Mouse (Mus musculus): ENCODE results near the gene Azin2.

Gene Azin2

GRCm38 (mm10) chr4:128894112-128894511 lies 68.1 kb downstream of the Azin2 start:
- DNase-seq: no peak

DNA sequence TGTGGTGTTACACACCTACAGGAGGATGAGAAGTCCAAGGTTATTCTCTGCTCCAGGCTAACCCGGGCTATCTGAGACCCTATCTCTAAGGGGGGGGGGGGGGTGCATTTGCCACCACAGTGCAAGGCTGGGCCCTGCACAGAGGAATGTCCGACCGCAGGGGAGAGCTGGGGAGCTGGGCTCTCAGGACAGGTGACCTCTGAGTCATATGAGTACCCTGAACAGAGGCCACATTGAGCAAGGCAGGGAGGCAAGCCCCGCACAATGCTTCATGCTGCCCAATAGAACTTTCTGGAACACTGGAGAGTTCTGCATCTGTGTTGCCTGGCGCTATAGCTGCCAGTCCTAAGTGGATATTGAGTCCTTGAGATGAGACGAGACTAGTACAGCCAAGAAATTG lies 70.1 kb downstream of the Azin2 start:
- DNase-seq: no peak

DNA sequence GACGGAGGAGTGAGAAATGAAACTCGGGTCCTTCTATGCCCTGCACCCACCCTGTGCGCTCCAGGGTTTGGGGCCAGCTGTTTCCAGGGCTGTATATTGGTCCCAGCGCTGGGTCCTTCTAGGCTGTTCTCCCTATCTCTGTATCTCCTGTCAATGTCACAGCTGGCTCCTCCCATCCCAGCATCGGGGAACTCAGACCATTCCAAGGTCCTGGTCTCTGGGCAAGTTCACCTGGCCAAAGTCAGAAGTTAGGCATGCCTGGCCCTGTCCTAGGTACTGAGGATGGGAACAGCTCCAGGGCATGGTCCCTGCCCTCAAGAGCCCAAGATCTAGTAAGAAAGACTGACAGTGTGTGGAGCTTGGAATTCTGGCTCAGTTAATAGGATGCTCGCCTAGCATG lies 70.5 kb downstream of the Azin2 start:
- DNase-seq: no peak

DNA sequence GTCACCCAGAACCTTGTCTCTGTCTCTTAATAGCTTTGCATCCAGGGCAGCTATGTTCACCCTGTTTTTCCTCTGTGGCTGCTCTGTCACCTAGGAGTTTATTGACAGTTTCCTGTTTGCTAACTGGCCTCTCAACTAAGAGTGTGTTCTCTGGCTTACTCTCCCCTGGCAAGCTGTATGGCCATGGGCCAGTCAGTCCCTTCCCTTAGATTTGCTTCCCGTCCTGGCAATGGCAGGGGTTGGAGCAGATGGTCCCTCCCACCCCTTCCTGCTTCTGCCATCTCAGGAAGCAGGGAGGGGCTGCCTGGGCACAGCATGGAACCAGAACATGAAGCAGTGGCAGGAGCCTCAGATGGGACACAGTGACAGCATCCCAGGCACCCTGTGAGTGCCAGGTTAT lies 71.1 kb downstream of the Azin2 start:
- peak; percentile 77 to 85 for DNase-seq

DNA sequence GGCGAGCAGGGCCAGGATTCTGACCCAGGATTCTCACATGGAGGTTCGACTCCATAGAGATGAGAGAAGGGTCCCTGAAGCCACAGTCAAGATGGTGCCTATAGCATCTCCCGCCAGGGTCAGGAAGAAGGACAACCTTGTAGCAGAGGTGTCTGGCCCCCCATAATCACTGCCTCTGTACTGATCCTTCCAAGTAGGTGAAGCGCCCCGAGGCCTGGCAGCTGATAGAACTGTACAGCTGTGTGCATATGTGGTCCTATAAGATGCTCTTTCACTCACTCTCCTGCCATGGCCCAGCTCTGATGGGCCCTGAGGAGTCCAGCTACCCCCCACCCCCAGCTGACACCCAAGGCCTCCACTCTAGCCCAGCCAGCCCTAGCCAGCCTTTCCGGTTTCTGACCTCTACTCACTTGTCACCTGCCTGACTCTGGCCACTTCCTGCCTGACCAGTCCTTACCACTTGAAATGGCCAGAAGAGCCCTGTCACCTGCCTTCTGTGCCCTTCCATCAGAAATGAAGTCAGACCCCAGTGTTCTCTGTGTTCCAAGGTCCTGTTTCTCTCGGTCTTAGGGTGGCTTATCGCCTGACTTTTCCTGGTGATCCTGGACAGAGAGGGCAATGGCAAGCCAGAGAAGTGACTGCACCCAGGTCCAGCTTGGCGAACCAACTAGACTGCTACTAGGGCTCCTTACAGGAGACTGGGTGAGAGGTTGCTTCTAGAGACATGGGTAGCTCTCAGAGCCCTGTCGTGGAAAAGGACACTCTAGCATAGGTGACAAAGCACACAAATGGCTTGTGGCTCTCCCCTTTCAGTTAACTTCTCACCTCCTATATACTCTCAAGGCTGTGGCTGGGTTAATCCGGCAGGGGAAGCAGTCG lies 72.3 kb downstream of the Azin2 start:
- DNase-seq: no peak

GRCm38 (mm10) chr4:128888436-128888990 lies 73.7 kb downstream of the Azin2 start:
- DNase-seq: no peak

DNA sequence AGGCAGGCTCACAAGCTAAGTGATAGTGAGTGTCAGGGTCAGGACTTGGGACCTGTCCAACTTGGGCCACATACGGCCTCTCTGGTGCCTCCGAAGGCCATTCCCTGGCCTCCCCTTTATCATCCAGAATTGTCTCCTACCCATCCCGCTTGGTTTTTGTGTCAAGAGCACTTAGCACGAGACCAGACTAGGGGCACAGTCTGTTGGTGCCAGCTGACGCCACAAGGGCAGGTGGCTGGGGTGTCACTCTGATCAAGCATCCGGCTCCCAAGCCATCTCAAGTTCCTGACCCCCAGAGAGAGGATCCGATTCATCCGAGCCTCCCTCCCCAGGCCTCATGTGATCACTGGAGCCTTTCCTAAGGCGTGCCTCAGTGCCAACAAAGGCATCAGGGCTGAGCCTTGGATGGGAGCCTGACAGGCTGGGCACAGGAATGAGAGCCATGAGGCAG lies 74.6 kb downstream of the Azin2 start:
- DNase-seq: no peak

DNA sequence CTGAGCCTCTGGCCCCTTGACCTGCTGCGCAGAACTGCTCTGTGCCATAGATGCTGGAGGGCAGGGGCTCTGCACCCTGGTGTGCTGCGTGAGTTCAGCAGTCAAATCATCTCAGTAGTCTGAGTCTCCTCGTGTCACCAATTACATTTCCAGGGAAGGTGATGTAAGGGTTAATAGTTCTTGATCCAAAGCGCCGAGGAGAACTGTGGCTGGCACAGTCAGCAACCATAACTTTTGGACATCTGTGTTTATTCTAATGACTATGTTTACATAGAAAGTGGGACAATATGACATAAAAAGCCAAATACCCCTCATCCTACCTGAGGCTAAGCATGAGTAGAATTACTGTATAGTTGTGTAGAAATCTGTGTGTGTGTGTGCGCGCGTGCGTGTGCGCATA lies 75.2 kb downstream of the Azin2 start:
- no peak for DNase-seq

DNA sequence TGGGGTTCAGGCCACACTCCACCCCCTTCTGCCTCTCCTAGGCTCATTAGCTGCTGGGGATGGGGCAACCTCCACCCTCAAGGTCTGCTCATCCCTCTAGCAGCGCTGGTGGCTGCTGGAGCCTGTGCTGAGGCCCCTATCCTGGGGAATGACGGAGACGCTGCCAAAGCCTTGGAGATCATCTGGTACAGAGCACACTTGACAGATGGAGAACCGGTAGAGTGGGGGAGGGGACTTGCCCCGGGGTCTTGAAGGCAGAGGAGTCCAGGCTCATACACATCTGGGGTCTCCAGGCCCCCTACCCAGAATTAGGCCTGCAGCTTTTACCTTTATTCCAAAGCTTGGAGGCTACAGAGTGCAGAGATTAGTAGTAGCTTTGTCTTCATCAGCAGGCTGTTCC lies 75.7 kb downstream of the Azin2 start:
- no peak for DNase-seq

- DNase-seq: no peak
These were observed 76.7 kb downstream of the Azin2 start for GRCm38 (mm10) chr4:128885540-128885939.

GRCm38 (mm10) chr4:128884711-128885095 lies 77.5 kb downstream of the Azin2 start:
- no peak for DNase-seq

GRCm38 (mm10) chr4:128883801-128884710 lies 78.2 kb downstream of the Azin2 start:
- DNase-seq: peak; percentile 36 to 76

DNA sequence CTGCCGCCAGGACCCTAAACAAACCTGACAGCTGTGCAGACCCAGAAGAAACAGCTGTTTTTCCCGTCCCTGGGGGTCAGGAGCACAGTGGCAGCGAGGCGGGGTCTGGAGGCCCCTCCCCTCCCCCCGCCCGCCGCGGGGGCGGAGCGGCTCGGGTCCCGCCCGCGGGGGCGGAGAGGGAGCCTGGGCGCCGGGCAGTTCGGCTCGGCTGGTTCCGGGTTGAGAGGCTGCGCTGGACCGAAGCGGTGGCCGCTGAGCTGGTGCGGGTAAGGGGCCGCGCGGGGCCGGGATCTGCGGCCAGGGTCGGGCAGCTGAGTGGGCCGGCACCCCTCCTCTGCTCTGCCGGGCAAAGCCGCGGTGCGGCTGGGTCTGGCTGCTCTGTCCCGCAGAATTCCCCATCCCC lies 78.9 kb downstream of the Azin2 start, which contains the start of gene Trim62:
Trim62 (plus strand) TSS at position 202 of the 403 bp plus-strand sequence.
- peak; percentile 85 to 94 for DNase-seq

Measured in kidney, postnatal 36 days (tissue).